Mouse (Mus musculus): ENCODE results near the gene Col6a5. TPM values are rescaled to one million over a fixed set of nuclear protein-coding genes. Genes with fewer than 3 reads are reported as not detected.

Col6a5 gene
- polyA plus RNA-seq, 1 experiment from 2014 or later: 0.42 TPM

- no peak for DNase-seq (ENCODE audit: low spot score)
Measured at GRCm38 (mm10) chr9:105827791-105828385, 132.6 kb downstream of the Col6a5 start, which contains the start of gene Col6a6. Gene Col6a6, minus strand, starts transcription at chr9:105828160.

DNA sequence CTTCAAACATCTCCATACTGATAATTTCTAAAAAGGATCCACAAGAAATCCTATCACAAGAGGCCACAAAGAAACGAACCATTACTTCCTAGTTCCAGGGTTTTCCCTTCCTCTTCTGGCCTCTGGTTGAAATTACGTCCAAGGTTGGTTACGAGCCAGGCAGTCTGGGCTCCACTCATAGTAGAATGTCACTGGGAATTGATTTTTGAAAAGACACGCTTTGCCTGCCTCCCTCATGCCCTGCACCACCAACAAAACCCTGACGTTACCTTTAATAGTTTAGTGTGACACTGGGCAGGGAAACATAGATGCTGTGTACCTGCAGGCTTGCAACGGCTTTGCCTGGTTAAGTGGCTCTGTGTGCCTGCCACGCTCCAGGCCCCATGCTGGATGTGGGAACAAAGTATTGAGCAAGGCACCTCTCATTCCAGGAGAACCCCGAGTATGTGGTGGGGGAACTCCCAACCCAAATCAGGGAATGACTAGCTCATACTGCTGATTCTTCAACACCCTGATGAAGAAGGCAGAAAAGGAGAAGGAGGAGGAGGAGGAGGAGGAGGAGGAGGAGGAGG, 133.3 kb downstream of the Col6a5 start:
- no peak for DNase-seq (ENCODE audit: low spot score)

DNA sequence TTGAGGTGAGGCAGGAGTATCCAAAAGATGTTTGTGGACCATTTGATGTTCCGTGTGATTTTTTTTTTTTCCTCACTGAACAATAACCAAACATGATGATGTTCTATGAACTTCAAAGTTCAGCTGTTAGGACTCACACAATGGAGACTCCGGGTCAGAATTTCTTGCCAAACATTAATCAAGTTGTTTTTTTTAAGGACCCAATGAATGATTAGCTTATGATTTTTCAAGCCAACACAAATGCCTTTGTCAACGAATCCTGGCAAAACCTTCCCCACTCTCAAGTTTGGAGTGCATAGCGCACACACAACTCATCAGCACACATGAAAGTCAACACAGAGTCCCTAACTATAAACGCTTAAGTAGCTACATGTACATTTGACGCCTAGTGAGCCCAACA, 139.7 kb downstream of the Col6a5 start:
- DNase-seq (ENCODE audit: low spot score): no peak

- DNase-seq (ENCODE audit: low spot score): no peak
Measured at GRCm38 (mm10) chr9:105819155-105819709, 141.2 kb downstream of the Col6a5 start.

GRCm38 (mm10) chr9:105814436-105814835, 146.0 kb downstream of the Col6a5 start:
- no peak for DNase-seq (ENCODE audit: low spot score)

DNA sequence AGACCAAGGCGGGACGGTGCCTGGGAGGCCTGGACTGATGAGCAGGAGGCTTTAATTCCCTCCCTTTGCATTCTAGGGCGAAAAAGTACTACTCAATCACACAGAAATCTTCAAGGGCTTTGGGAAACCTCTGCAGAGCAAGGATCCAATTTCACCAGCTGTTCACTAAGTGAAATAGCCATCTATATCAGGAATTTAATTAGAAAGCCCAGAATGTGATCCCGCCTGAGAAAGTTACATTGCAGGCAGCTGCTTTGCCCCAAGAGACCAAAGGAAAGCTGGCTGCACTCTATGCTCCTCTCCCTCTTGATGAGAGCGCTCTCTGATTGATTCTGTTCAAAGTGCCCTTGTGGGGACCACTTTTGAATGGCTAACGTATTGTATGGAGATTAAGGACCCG, 149.0 kb downstream of the Col6a5 start:
- no peak for DNase-seq (ENCODE audit: low spot score)

- DNase-seq (ENCODE audit: low spot score): no peak
Measured at GRCm38 (mm10) chr9:105808920-105809505, 151.4 kb downstream of the Col6a5 start.

Other genes with a start within 250 kb of the Col6a5 start
- gene Col6a6, start 132.5 kb downstream of the Col6a5 start, polyA plus RNA-seq (2015; fragmentation: Nextera tagmentation; extraction: Ambion mirVana): 0.33 and 0.48 TPM in 2 replicates
- 0.34 and 1.1 TPM in 2 replicates for gene Col6a4, start 136.1 kb upstream of the Col6a5 start, polyA plus RNA-seq (2015; fragmentation: Nextera tagmentation; extraction: Ambion mirVana)
- 3.8 and 4.3 TPM in 2 replicates for gene Glyctk, start 197.5 kb upstream of the Col6a5 start, polyA plus RNA-seq (2015; fragmentation: Nextera tagmentation; extraction: Ambion mirVana)
- gene Wdr82, start 210.3 kb upstream of the Col6a5 start, polyA plus RNA-seq (2015; fragmentation: Nextera tagmentation; extraction: Ambion mirVana): 19.1 and 20.5 TPM in 2 replicates
- 21.0 and 21.4 TPM in 2 replicates for gene Ppm1m, start 239.1 kb upstream of the Col6a5 start, polyA plus RNA-seq (2015; fragmentation: Nextera tagmentation; extraction: Ambion mirVana)
- gene Twf2, start 242.5 kb upstream of the Col6a5 start, polyA plus RNA-seq (2015; fragmentation: Nextera tagmentation; extraction: Ambion mirVana): 138 and 141 TPM in 2 replicates

All from thymus, postnatal 0 days (tissue).